Mouse (Mus musculus) thymus, postnatal 25 days (tissue): Measurements from ENCODE around the gene Olfr969.
"Not testable (repeated sequence)": the region's sequence is repeated elsewhere in the genome, so short reads cannot be mapped to it uniquely, and the experiment has no call there.

Experiments used
- DNase-seq: peaks from one replicate; pipeline ENCODE4 v3.0.0; 2022

The Olfr969 gene

DNA sequence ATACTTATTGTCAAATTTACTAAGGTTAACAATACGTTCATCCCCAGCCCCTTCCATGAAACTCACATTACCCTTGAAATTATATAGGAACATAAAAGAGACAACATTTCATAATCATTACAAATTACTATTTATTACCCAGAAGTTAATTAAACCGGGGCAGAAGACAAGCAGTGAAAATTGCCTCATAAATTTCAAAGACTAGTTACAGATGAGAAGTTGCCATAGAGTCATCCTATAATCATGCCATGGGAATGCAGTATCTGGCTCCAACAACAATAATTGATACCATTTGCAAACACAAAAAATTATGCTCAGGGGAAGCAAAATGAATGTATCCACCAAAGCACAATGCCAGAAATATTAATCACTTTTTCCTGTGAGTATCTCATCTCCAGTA, at the start of gene Olfr969:
Gene Olfr969 (plus strand): TSS at position 388 of the 400 bp plus-strand sequence.
- DNase-seq: no peak

DNA sequence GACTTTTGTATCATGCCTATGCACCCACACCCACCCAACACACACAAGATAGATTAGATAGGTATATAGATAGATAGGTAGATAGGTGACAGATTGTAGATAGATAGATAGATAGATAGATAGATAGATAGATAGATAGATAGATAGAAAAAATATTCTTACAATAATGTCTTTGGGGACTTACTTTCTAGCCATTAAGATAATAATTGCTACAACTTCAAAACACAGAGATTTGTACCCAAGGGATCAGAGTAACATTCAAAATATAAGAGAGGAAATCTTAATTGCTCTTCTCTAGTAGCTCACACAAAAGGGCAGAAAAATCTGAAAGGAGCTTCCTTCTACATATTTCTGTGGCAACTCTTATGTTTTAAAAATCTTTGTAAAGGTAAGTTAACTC, 44.8 kb upstream of the Olfr969 start, which contains the start of gene Olfr967:
Gene Olfr967 (plus strand): TSS at position 301 of the 400 bp plus-strand sequence.
- DNase-seq: no peak

GRCm38 (mm10) chr9:39746428-39746827, 44.3 kb upstream of the Olfr969 start:
- no peak for DNase-seq

GRCm38 (mm10) chr9:39783153-39783552, 7.6 kb upstream of the Olfr969 start, which contains the start of gene Olfr968:
Gene Olfr968 (minus strand): TSS chr9:39783253.
- no peak for DNase-seq

DNA sequence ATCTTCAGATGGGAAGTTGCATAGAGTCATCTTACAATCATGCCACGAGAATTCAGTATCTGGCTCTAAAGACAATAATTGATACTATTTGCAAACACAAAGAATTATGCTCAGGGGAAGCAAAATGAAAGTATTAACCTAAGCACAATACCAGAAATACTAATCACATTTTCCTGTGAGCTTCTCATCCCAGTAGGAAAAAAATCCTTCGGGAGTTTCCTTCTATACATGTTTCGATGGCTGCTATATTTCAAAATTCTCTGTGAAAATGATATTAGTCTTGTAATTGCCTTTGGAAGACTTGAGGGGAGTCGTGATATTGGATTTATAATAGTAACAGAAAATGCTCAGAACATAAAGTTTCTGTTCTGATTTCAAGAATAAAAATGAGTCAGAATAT, 17.8 kb downstream of the Olfr969 start, which contains the start of gene Olfr970:
Gene Olfr970 (plus strand): TSS at position 301 of the 400 bp plus-strand sequence.
- DNase-seq: no peak

DNA sequence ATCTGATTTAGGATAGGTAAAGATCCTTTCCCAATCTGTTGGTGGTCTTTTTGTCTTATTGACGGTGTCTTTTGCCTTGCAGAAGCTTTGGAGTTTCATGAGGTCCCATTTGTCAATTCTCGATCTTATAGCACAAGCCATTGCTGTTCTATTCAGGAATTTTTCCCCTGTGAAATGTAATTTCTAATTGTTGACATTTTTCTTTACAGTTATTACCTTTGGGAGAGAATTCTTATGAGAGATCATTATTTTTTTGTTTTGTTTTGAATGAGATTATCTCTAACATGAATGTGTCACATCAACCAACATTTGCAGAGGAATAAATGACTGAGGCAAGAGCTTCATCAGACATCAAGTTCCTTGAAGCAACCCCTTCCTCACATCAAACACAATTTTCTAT, 45.8 kb downstream of the Olfr969 start, which contains the start of gene Olfr971:
Gene Olfr971 (plus strand): TSS at position 301 of the 400 bp plus-strand sequence.
- DNase-seq: not testable (repeated sequence)
